Mouse (Mus musculus) MEL (cell line): Measurements from ENCODE around the gene Gm42957.

Source experiments
- CTCF ChIP-seq, 3 experiments: IDR thresholded peaks in 2 of 3; conservative IDR thresholded peaks in 1 of 3; 2 replicates each; pipeline ENCODE4 v1.5.1; 2011 to 2012; ENCODE audit warnings: low read length in 3 of 3, low read depth in 2 of 3, mild to moderate bottlenecking in 2 of 3, improper control_type of control experiment in 1 of 3, inconsistent platforms in 1 of 3, mixed read lengths in 1 of 3, moderate library complexity in 1 of 3; ENCODE audit not compliant: control insufficient read depth in 1 of 3, insufficient read depth in 1 of 3, poor library complexity in 1 of 3, severe bottlenecking in 1 of 3
- JUND ChIP-seq: IDR thresholded peaks from 2 replicates; pipeline ENCODE4 v1.6.1; 2011; ENCODE audit warnings: low read depth, mild to moderate bottlenecking, improper control_type of control experiment, low read length
- MEF2A ChIP-seq: IDR thresholded peaks from 2 replicates; pipeline ENCODE4 v1.6.1; 2014; ENCODE audit warnings: low read depth, mild to moderate bottlenecking, inconsistent platforms, low read length, improper control_type of control experiment; ENCODE audit not compliant: poor library complexity, insufficient replicate concordance, severe bottlenecking; ENCODE audit errors: extremely low read depth

- TF ChIP-seq JUND (no peak), CTCF (IDR thresholded peaks at IDR 0.05 in 2 of 3, conservative IDR thresholded peaks at IDR 0.05 in 1 of 3; ENCODE audit: control insufficient read depth in 1 of 3, insufficient read depth in 1 of 3, low read depth in 2 of 3, low read length in 3 of 3, poor library complexity in 1 of 3, severe bottlenecking in 1 of 3) (no peak), MEF2A (no peak)
Observed at GRCm38 (mm10) chr3:96601251-96601787, 34.0 kb upstream of the Gm42957 start.
